Mouse (Mus musculus) intestine, embryonic 14.5 days (tissue): Measurements from ENCODE around the gene Fbln5. TPM values are rescaled to one million over a fixed set of nuclear protein-coding genes. Genes with fewer than 3 reads are reported as not detected.

ENCODE experiments used
- ATAC-seq: fragments of 200-750 bp; cut with Nextera tagmentation; replicated peaks from 2 replicates; pipeline ENCODE4 v1.8.0; 2017; ENCODE audit warnings: low read depth, moderate number of reproducible peaks, moderate TSS enrichment, moderate library complexity; ENCODE audit not compliant: low FRiP score, low TSS enrichment
- DNase-seq: peaks from one replicate; pipeline ENCODE4 v3.0.0-alpha.2; 2018; ENCODE audit warnings: low spot score
- H3K27ac ChIP-seq: fragments of 300-500 bp; sonication (generic); 2 replicates; pipeline ENCODE4 v1.5.1; 2014; ENCODE audit warnings: low read depth, mild to moderate bottlenecking, control low read depth
- H3K27me3 ChIP-seq: fragments of 300-500 bp; sonication (generic); replicated peaks from 2 replicates; pipeline ENCODE4 v1.6.1; 2014; ENCODE audit warnings: low read length, control low read depth; ENCODE audit not compliant: control insufficient read depth, insufficient read depth
- H3K36me3 ChIP-seq: fragments of 300-500 bp; sonication (generic); 2 replicates; pipeline ENCODE4 v1.6.1; 2014; ENCODE audit warnings: low read length, control low read depth; ENCODE audit not compliant: control insufficient read depth, insufficient read depth
- H3K4me1 ChIP-seq: fragments of 300-500 bp; sonication (generic); replicated peaks from 2 replicates; pipeline ENCODE4 v1.6.1; 2014; ENCODE audit warnings: low read length, control low read depth, mixed read lengths; ENCODE audit not compliant: control insufficient read depth, insufficient read depth
- H3K4me2 ChIP-seq: fragments of 300-500 bp; sonication (generic); 2 replicates; pipeline ENCODE4 v1.6.1; 2014; ENCODE audit warnings: low read length
- H3K4me3 ChIP-seq: fragments of 300-500 bp; sonication (generic); 2 replicates; pipeline ENCODE4 v1.5.1; 2014; ENCODE audit warnings: low read depth, low read length, control low read depth, mixed read lengths
- H3K9ac ChIP-seq: fragments of 300-500 bp; sonication (generic); 2 replicates; pipeline ENCODE4 v1.6.1; 2014; ENCODE audit warnings: mild to moderate bottlenecking, low read length
- H3K9me3 ChIP-seq: fragments of 300-500 bp; sonication (generic); 2 replicates; pipeline ENCODE4 v1.6.1; 2016; ENCODE audit warnings: low read length, control low read depth; ENCODE audit not compliant: control insufficient read depth
- WGBS: fragments of 180-500 bp; shearing (Covaris S2); extraction: QIAGEN DNeasy Blood & Tissue Kit; methylation state at CpG from one replicate; pipeline ENCODE4 v1.1.7; 2014; 5-methylcytosine and 5-hydroxymethylcytosine counted together
- polyA plus RNA-seq: library from polyadenylated mRNA; unstranded; fragments of >200 nt; fragmentation: Nextera tagmentation; extraction: Ambion mirVana; gene quantifications from 2 replicates; pipeline ENCODE4 v1.2.1, GENCODE M21; 2014

Fbln5 gene
- polyA plus RNA-seq, 1 experiment from 2014 or later, result 42.4 TPM

- H3K36me3 ChIP-seq, result no peaks in the 10 kb centered on the region
- no peaks in the 10 kb centered on the region for H3K4me1 ChIP-seq
- no peak overlapping the region for H3K4me2 ChIP-seq
- 81% methylated on average over 3 of the region's 3 CpGs for WGBS
- no peak for DNase-seq
- H3K9me3 ChIP-seq, result no peaks in the 10 kb centered on the region
- no peaks in the 10 kb centered on the region for H3K27me3 ChIP-seq
- no peak overlapping the region for H3K9ac ChIP-seq
- H3K4me3 ChIP-seq, result no peak overlapping the region
- no peak for ATAC-seq
- no peak overlapping the region for H3K27ac ChIP-seq
Observed at GRCm38 (mm10) chr12:101699176-101699575, 119.7 kb downstream of the Fbln5 start.

Other genes with a start within 250 kb of the Fbln5 start
- 1.8 TPM in 2 replicates for gene Tc2n, start 100.5 kb downstream of the Fbln5 start, polyA plus RNA-seq
- 25.9 and 26.8 TPM in 2 replicates for gene Trip11, start 94.2 kb upstream of the Fbln5 start, polyA plus RNA-seq
- 14.3 and 15.5 TPM in 2 replicates for gene Atxn3, start 139.2 kb upstream of the Fbln5 start, polyA plus RNA-seq
- gene Cpsf2, start 156.9 kb upstream of the Fbln5 start, polyA plus RNA-seq, result 31.3 and 32.5 TPM in 2 replicates